Mouse (Mus musculus) G1E (cell line): ENCODE data around the gene Mapt.

Experiments
- CTCF ChIP-seq: IDR thresholded peaks from 2 replicates; pipeline ENCODE4 v1.5.1; 2012; ENCODE audit warnings: low read depth, low read length, inconsistent platforms, mixed read lengths
- GATA1 ChIP-seq: IDR thresholded peaks from 2 replicates; pipeline ENCODE4 v1.6.1; 2012; ENCODE audit warnings: borderline replicate concordance, low read length, inconsistent platforms, mixed read lengths
- GATA2 ChIP-seq: IDR thresholded peaks from 2 replicates; pipeline ENCODE4 v1.6.1; 2012; ENCODE audit warnings: low read depth, low read length, inconsistent platforms, borderline replicate concordance
- TAL1 ChIP-seq: conservative IDR thresholded peaks from 2 replicates; pipeline ENCODE4 v1.6.1; 2012; ENCODE audit warnings: low read depth, low read length, inconsistent platforms, mixed read lengths

GRCm38 (mm10) chr11:104311643-104312042 lies 80.5 kb downstream of the Mapt start:
- TF ChIP-seq TAL1 (no peak), CTCF (peak; percentile 57), GATA1 (no peak), GATA2 (no peak)
